In the genomic region with DNA sequence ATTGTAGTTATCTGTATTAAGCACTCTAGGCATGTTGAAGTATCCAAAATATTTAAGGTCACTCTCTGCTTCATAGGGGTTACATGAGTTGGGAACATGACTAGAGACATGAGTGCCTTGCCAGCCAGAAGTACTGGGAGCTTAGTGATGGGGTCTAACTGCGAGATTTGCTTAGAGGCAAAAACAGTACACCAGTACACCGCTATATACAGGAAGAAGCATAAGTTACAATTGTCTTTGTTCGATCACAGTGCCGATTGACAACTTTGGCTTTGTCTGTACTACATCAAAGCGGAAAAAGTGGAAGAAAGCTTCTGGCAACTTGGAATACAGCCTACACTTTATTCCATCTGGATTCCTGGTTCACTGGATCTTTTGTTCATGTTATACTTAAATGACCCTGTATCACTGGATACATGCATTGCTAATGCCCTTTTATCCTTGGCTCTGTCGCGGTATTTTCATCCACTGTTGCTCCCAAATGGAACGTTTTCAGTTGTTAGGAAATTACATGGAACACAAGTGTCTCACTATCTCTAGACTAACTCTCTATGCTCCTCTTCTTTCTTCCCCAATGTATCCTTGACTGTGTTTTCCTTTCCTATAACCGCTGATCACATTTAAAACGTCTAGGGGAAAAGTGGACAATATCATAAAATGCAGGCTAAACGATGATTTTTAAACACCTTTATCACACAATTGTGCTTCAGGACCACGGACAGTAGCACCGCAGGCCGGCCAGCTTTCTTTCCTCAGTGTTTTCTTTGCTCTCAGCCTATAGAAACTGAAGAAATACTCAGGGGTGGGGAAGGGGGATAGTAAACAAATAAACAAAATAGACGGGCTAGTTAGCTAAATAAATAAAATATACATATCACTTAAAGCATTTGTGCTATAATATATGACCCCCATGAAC, we compare ENCODE assay signal across 8 mouse cellular contexts. TPM values are rescaled to one million over a fixed set of nuclear protein-coding genes. Genes with fewer than 3 reads are reported as not detected.
DNase-seq lines count a peak whose midpoint lies in the region; ATAC-seq and TF ChIP-seq lines count a peak whose summit lies in the region.

No protein-coding gene starts in this region.

- no peak overlapping the region for H3K27ac ChIP-seq in heart, embryonic 14.5 days (replicated peaks in 1 of 2; ENCODE audit: control insufficient read depth in 1 of 2, insufficient read depth in 1 of 2, low read depth in 2 of 2, low read length in 2 of 2)
- H3K27ac ChIP-seq in forebrain, postnatal 0 days (ENCODE audit: low read depth, low read length): peak overlapping the region; percentile 93
- H3K27ac ChIP-seq in midbrain, embryonic 11.5 days (ENCODE audit: low read depth, low read length): no peak overlapping the region

- no peaks in the 10 kb centered on the region for H3K9me3 ChIP-seq in heart, embryonic 14.5 days (ENCODE audit: control insufficient read depth, low read length)
- H3K9me3 ChIP-seq in forebrain, postnatal 0 days (ENCODE audit: low read length): no peaks in the 10 kb centered on the region
- no peaks in the 10 kb centered on the region for H3K9me3 ChIP-seq in midbrain, embryonic 11.5 days (ENCODE audit: control insufficient read depth, low read length)

- peaks cover 4% of the 10 kb centered on the region; the same call in 1 of the 2 replicates for H3K27me3 ChIP-seq in heart, embryonic 14.5 days (ENCODE audit: control insufficient read depth, insufficient read depth, low read length)
- no peaks in the 10 kb centered on the region for H3K27me3 ChIP-seq in forebrain, postnatal 0 days (ENCODE audit: insufficient read depth, low read length)
- H3K27me3 ChIP-seq in midbrain, embryonic 11.5 days (ENCODE audit: control insufficient read depth, insufficient read depth, low read length): no peaks in the 10 kb centered on the region

- H3K4me1 ChIP-seq in heart, embryonic 14.5 days (ENCODE audit: control insufficient read depth in 2 of 2, insufficient read depth in 2 of 2, low read length in 2 of 2): no peaks in the 10 kb centered on the region
- H3K4me1 ChIP-seq in forebrain, postnatal 0 days (ENCODE audit: insufficient read depth): peaks cover 23% of the 10 kb centered on the region
- peaks cover 14% of the 10 kb centered on the region for H3K4me1 ChIP-seq in midbrain, embryonic 11.5 days (ENCODE audit: control insufficient read depth, insufficient read depth, low read length)

- H3K9ac ChIP-seq in heart, embryonic 14.5 days (ENCODE audit: low read length): no peak overlapping the region
- H3K9ac ChIP-seq in forebrain, postnatal 0 days: peak overlapping the region; percentile 85
- peak overlapping the region; percentile 39; the same call in 1 of the 2 replicates for H3K9ac ChIP-seq in midbrain, embryonic 11.5 days (ENCODE audit: low read length)

- H3K4me3 ChIP-seq in heart, embryonic 14.5 days (ENCODE audit: control insufficient read depth in 1 of 2, insufficient read depth in 1 of 2, low read depth in 1 of 2, low read length in 2 of 2): peak overlapping the region in 1 of 2 experiments; percentile 49; a peak in 1 of 4 replicates
- H3K4me3 ChIP-seq in forebrain, postnatal 0 days (ENCODE audit: low read depth, low read length): peak overlapping the region; percentile 79
- H3K4me3 ChIP-seq in midbrain, embryonic 11.5 days (ENCODE audit: low read depth, low read length): peak overlapping the region; percentile 58

- no peak for DNase-seq in heart, adult 11 months
- DNase-seq in R1 (ENCODE audit: low read depth, low spot score): peak; percentile 25
- no peak for DNase-seq in forebrain, postnatal 0 days
- DNase-seq in midbrain, embryonic 11.5 days (ENCODE audit: low spot score, missing footprints): peak; percentile 92
- no peak for DNase-seq in spleen, postnatal 4 days (ENCODE audit: low spot score in 2 of 2)
- DNase-seq in lung, postnatal 25 days (ENCODE audit: low spot score): no peak
- no peak for DNase-seq in natural killer cell, adult 2 months (ENCODE audit: low spot score in 2 of 2)

- WGBS in heart, embryonic 14.5 days: 15% methylated on average over 15 of the region's 15 CpGs
- WGBS in forebrain, postnatal 0 days: 5% methylated on average over 15 of the region's 15 CpGs
- 11% methylated on average over 15 of the region's 15 CpGs for WGBS in midbrain, embryonic 11.5 days

- H3K4me2 ChIP-seq in heart, embryonic 14.5 days (ENCODE audit: low read length): peak overlapping the region; percentile 87
- H3K4me2 ChIP-seq in forebrain, postnatal 0 days (ENCODE audit: low read depth): peak overlapping the region; percentile 56
- H3K4me2 ChIP-seq in midbrain, embryonic 11.5 days: peak overlapping the region; percentile 64

- no peak for ATAC-seq in heart, embryonic 14.5 days (ENCODE audit: insufficient number of reproducible peaks, insufficient read depth, low FRiP score, low read depth)
- ATAC-seq in forebrain, postnatal 0 days: peak; percentile 12
- no peak; the same call in none of the 2 replicates for ATAC-seq in midbrain, embryonic 11.5 days (ENCODE audit: low FRiP score)

- no peak for TF ChIP-seq CTCF in forebrain, postnatal 0 days (IDR thresholded peaks at IDR 0.05; ENCODE audit: low read depth)

- no peaks in the 10 kb centered on the region for H3K36me3 ChIP-seq in heart, embryonic 14.5 days (ENCODE audit: control insufficient read depth, insufficient read depth, low read length)
- no peaks in the 10 kb centered on the region for H3K36me3 ChIP-seq in forebrain, postnatal 0 days (ENCODE audit: insufficient read depth)
- no peaks in the 10 kb centered on the region for H3K36me3 ChIP-seq in midbrain, embryonic 11.5 days (ENCODE audit: control insufficient read depth, insufficient read depth, low read length)

RNA-seq across cellular contexts. Expression of gene Ctnna2, which starts 0.9 kb away (rescaled TPM):
- 1.3 and 1.8 TPM in 2 replicates for polyA plus RNA-seq in heart, embryonic 14.5 days (2014; fragmentation: Nextera tagmentation; extraction: Ambion mirVana)
- 207 and 243 TPM in 2 replicates for total RNA-seq in forebrain, postnatal 0 days (2014; rRNA removed)
- 77.5 and 91.5 TPM in 2 replicates for polyA plus RNA-seq in forebrain, postnatal 0 days (2015; fragmentation: Nextera tagmentation; extraction: Ambion mirVana)
- polyA plus RNA-seq in midbrain, embryonic 11.5 days (2014; fragmentation: Nextera tagmentation; extraction: Ambion mirVana): 49.4 and 55.4 TPM in 2 replicates

Comparison
In these comparisons a context has a peak if more than half of its experiments do, and no peak if none do; other contexts are left out.
1. DNase-seq: peak in R1 (single experiment) and midbrain, embryonic 11.5 days (single experiment); none in heart, adult 11 months (single experiment), forebrain, postnatal 0 days (single experiment), spleen, postnatal 4 days (0 of 2), lung, postnatal 25 days (single experiment) and natural killer cell, adult 2 months (0 of 2).
2. RNA of gene Ctnna2, which starts 0.9 kb away (polyA plus RNA-seq): 77.5 to 91.5 TPM in forebrain, postnatal 0 days and 49.4 to 55.4 TPM in midbrain, embryonic 11.5 days; 1.3 to 1.8 TPM in heart, embryonic 14.5 days; every median in the first group is over 10 times any median in the second.
3. Peak in every context shown above with its lines, with median percentiles within 50 percentile points of each other: H3K4me2 ChIP-seq.